Mouse (Mus musculus): Measurements from ENCODE around the gene Dcun1d1. TPM values are rescaled to one million over a fixed set of nuclear protein-coding genes. Genes with fewer than 3 reads are reported as not detected.

Dcun1d1 gene
- total RNA-seq, 2 experiments from 2014 or later, result 278 to 289 TPM

GRCm38 (mm10) chr3:35931896-35932727 lies 5.1 kb downstream of the Dcun1d1 start:
- ATAC-seq (replicated peaks; ENCODE audit: low FRiP score, poor library complexity, severe bottlenecking), result peak; percentile 50

- peak; percentile 40; the same call in 1 of the 2 replicates for ATAC-seq (replicated peaks; ENCODE audit: low FRiP score, poor library complexity, severe bottlenecking)
These were observed 5.9 kb downstream of the Dcun1d1 start for GRCm38 (mm10) chr3:35931359-35931758.

- no peak for ATAC-seq (replicated peaks; ENCODE audit: low FRiP score, poor library complexity, severe bottlenecking)
These were observed 7.4 kb downstream of the Dcun1d1 start for GRCm38 (mm10) chr3:35929831-35930230.

- ATAC-seq (replicated peaks; ENCODE audit: low FRiP score, poor library complexity, severe bottlenecking), result 0 out of 2 replicates have a peak, but pooled peaks have one; percentile 32
These were observed 7.8 kb downstream of the Dcun1d1 start for GRCm38 (mm10) chr3:35929406-35929805.

- no peak for ATAC-seq (replicated peaks; ENCODE audit: low FRiP score, poor library complexity, severe bottlenecking)
These were observed 11.4 kb downstream of the Dcun1d1 start for GRCm38 (mm10) chr3:35925852-35926251.

- peak; percentile 82 for ATAC-seq (replicated peaks; ENCODE audit: low FRiP score, poor library complexity, severe bottlenecking)
These were observed 13.2 kb downstream of the Dcun1d1 start for GRCm38 (mm10) chr3:35924007-35924406.

GRCm38 (mm10) chr3:35923495-35923894 lies 13.8 kb downstream of the Dcun1d1 start:
- ATAC-seq (replicated peaks; ENCODE audit: low FRiP score, poor library complexity, severe bottlenecking), result peak; percentile 89

GRCm38 (mm10) chr3:35922522-35922921 lies 14.7 kb downstream of the Dcun1d1 start:
- ATAC-seq (replicated peaks; ENCODE audit: low FRiP score, poor library complexity, severe bottlenecking), result no peak

GRCm38 (mm10) chr3:35918229-35918628 lies 19.0 kb downstream of the Dcun1d1 start:
- ATAC-seq (replicated peaks; ENCODE audit: low FRiP score, poor library complexity, severe bottlenecking), result no peak

GRCm38 (mm10) chr3:35908982-35909680 lies 28.1 kb downstream of the Dcun1d1 start:
- no peak for ATAC-seq (replicated peaks; ENCODE audit: low FRiP score, poor library complexity, severe bottlenecking)

GRCm38 (mm10) chr3:35900555-35901204 lies 36.6 kb downstream of the Dcun1d1 start:
- ATAC-seq (replicated peaks; ENCODE audit: low FRiP score, poor library complexity, severe bottlenecking), result no peak

- no peak for ATAC-seq (replicated peaks; ENCODE audit: low FRiP score, poor library complexity, severe bottlenecking)
These were observed 38.1 kb downstream of the Dcun1d1 start for GRCm38 (mm10) chr3:35899109-35899508.

GRCm38 (mm10) chr3:35897900-35898299 lies 39.3 kb downstream of the Dcun1d1 start:
- ATAC-seq (replicated peaks; ENCODE audit: low FRiP score, poor library complexity, severe bottlenecking), result no peak

GRCm38 (mm10) chr3:35893156-35893555 lies 44.1 kb downstream of the Dcun1d1 start:
- no peak for ATAC-seq (replicated peaks; ENCODE audit: low FRiP score, poor library complexity, severe bottlenecking)

- ATAC-seq (replicated peaks; ENCODE audit: low FRiP score, poor library complexity, severe bottlenecking), result no peak
These were observed 46.1 kb downstream of the Dcun1d1 start for GRCm38 (mm10) chr3:35891123-35891522.

- ATAC-seq (replicated peaks; ENCODE audit: low FRiP score, poor library complexity, severe bottlenecking), result no peak
These were observed 47.7 kb downstream of the Dcun1d1 start for GRCm38 (mm10) chr3:35889531-35889930.

GRCm38 (mm10) chr3:35883267-35883666 lies 54.0 kb downstream of the Dcun1d1 start:
- no peak for ATAC-seq (replicated peaks; ENCODE audit: low FRiP score, poor library complexity, severe bottlenecking)

GRCm38 (mm10) chr3:35849326-35849725 lies 87.9 kb downstream of the Dcun1d1 start:
- no peak for ATAC-seq (replicated peaks; ENCODE audit: low FRiP score, poor library complexity, severe bottlenecking)

Measured in erythroblast, adult 5-6 weeks (primary cell).